Mouse (Mus musculus) hindbrain, embryonic 10.5 days (tissue): Measurements from ENCODE around the gene Tbcd. TPM values are rescaled to one million over a fixed set of nuclear protein-coding genes. Genes with fewer than 3 reads are reported as not detected.

Source experiments
- DNase-seq: peaks from one replicate; pipeline ENCODE4 v3.0.0-alpha.2; 2017; ENCODE audit warnings: low spot score
- H3K27ac ChIP-seq: fragments of 300-500 bp; sonication (generic); 2 replicates; pipeline ENCODE4 v1.5.1; 2016; ENCODE audit warnings: mild to moderate bottlenecking, moderate library complexity
- H3K27me3 ChIP-seq: fragments of 300-500 bp; sonication (generic); 2 replicates; pipeline ENCODE4 v1.6.1; 2016; ENCODE audit warnings: mild to moderate bottlenecking; ENCODE audit not compliant: poor library complexity, insufficient read depth, severe bottlenecking
- H3K36me3 ChIP-seq: fragments of 300-500 bp; sonication (generic); 2 replicates; pipeline ENCODE4 v1.6.1; 2016; ENCODE audit warnings: mild to moderate bottlenecking, moderate library complexity
- H3K4me1 ChIP-seq: fragments of 300-500 bp; sonication (generic); replicated peaks from 2 replicates; pipeline ENCODE4 v1.6.1; 2016; ENCODE audit warnings: mild to moderate bottlenecking
- H3K4me3 ChIP-seq: fragments of 300-500 bp; sonication (generic); 2 replicates; pipeline ENCODE4 v1.5.1; 2016; ENCODE audit warnings: mild to moderate bottlenecking, moderate library complexity
- H3K9me3 ChIP-seq: fragments of 300-500 bp; sonication (generic); 2 replicates; pipeline ENCODE4 v1.6.1; 2016; ENCODE audit warnings: mild to moderate bottlenecking, moderate library complexity
- WGBS: fragments of 180-500 bp; shearing (Covaris S2); methylation state at CpG from one replicate; pipeline ENCODE4 v1.1.7; 2016; 5-methylcytosine and 5-hydroxymethylcytosine counted together
- polyA plus RNA-seq: library from polyadenylated mRNA; unstranded; fragments of >200 nt; fragmentation: Nextera tagmentation; extraction: Ambion mirVana; gene quantifications from 2 replicates; pipeline ENCODE4 v1.2.1, GENCODE M21; 2016

Tbcd gene
- polyA plus RNA-seq, 1 experiment from 2014 or later, result 61.8 TPM

GRCm38 (mm10) chr11:121597254-121597653, 145.5 kb downstream of the Tbcd start:
- DNase-seq, result no peak
- H3K27me3 ChIP-seq, result no peaks in the 10 kb centered on the region
- H3K4me3 ChIP-seq, result no peak overlapping the region
- H3K9me3 ChIP-seq, result no peaks in the 10 kb centered on the region
- H3K27ac ChIP-seq, result no peak overlapping the region
- H3K4me1 ChIP-seq, result no peaks in the 10 kb centered on the region
- WGBS, result 92% methylated on average over 6 of the region's 6 CpGs
- H3K36me3 ChIP-seq, result peaks cover 83% of the 10 kb centered on the region

GRCm38 (mm10) chr11:121601422-121601821, 149.7 kb downstream of the Tbcd start:
- Histone ChIP-seq H3K27me3 (no peaks in the 10 kb centered on the region), H3K4me3 (no peak overlapping the region), H3K4me1 (no peaks in the 10 kb centered on the region), H3K27ac (no peak overlapping the region), H3K36me3 (peaks cover 86% of the 10 kb centered on the region), H3K9me3 (no peaks in the 10 kb centered on the region)
- DNase-seq, result no peak
- WGBS, result 87% methylated on average over 3 of the region's 3 CpGs

GRCm38 (mm10) chr11:121605604-121606003, 153.9 kb downstream of the Tbcd start:
- no peaks in the 10 kb centered on the region for H3K9me3 ChIP-seq
- no peaks in the 10 kb centered on the region for H3K27me3 ChIP-seq
- no peak overlapping the region for H3K4me3 ChIP-seq
- H3K27ac ChIP-seq, result no peak overlapping the region
- DNase-seq, result no peak
- WGBS, result 94% methylated on average over 6 of the region's 6 CpGs
- H3K4me1 ChIP-seq, result no peaks in the 10 kb centered on the region
- H3K36me3 ChIP-seq, result peaks cover 93% of the 10 kb centered on the region

- H3K36me3 ChIP-seq, result peaks cover 74% of the 10 kb centered on the region
- no peaks in the 10 kb centered on the region for H3K9me3 ChIP-seq
- no peak for DNase-seq
Observed at GRCm38 (mm10) chr11:121610976-121611375, 159.2 kb downstream of the Tbcd start.

GRCm38 (mm10) chr11:121615961-121616485, 164.3 kb downstream of the Tbcd start:
- Histone ChIP-seq H3K27me3 (no peaks in the 10 kb centered on the region), H3K36me3 (peaks cover 78% of the 10 kb centered on the region), H3K4me1 (no peaks in the 10 kb centered on the region), H3K27ac (no peak overlapping the region), H3K4me3 (no peak overlapping the region), H3K9me3 (no peaks in the 10 kb centered on the region)
- WGBS, result 89% methylated on average over 3 of the region's 3 CpGs
- DNase-seq, result no peak

More at GRCm38 (mm10) chr11:121610976-121611375, 159.2 kb downstream of the Tbcd start:
- H3K4me1 ChIP-seq, result no peaks in the 10 kb centered on the region
- H3K27ac ChIP-seq, result no peak overlapping the region
- H3K27me3 ChIP-seq, result no peaks in the 10 kb centered on the region
- no peak overlapping the region for H3K4me3 ChIP-seq

- H3K36me3 ChIP-seq, result peaks cover 79% of the 10 kb centered on the region
Observed at GRCm38 (mm10) chr11:121616501-121616900, 164.8 kb downstream of the Tbcd start.

GRCm38 (mm10) chr11:121617371-121617770, 165.6 kb downstream of the Tbcd start:
- Histone ChIP-seq H3K36me3 (peaks cover 85% of the 10 kb centered on the region), H3K27me3 (no peaks in the 10 kb centered on the region), H3K9me3 (no peaks in the 10 kb centered on the region), H3K27ac (no peak overlapping the region), H3K4me1 (no peaks in the 10 kb centered on the region), H3K4me3 (no peak overlapping the region)
- DNase-seq, result no peak
- WGBS, result 100% methylated on average over 1 of the region's 1 CpGs

More at GRCm38 (mm10) chr11:121616501-121616900, 164.8 kb downstream of the Tbcd start:
- no peaks in the 10 kb centered on the region for H3K27me3 ChIP-seq
- H3K4me3 ChIP-seq, result no peak overlapping the region
- DNase-seq, result no peak
- no peaks in the 10 kb centered on the region for H3K9me3 ChIP-seq
- no peak overlapping the region for H3K27ac ChIP-seq
- H3K4me1 ChIP-seq, result no peaks in the 10 kb centered on the region

- Histone ChIP-seq H3K27me3 (no peaks in the 10 kb centered on the region), H3K27ac (no peak overlapping the region), H3K4me1 (no peaks in the 10 kb centered on the region), H3K4me3 (no peak overlapping the region), H3K9me3 (no peaks in the 10 kb centered on the region), H3K36me3 (peaks cover 60% of the 10 kb centered on the region)
- WGBS, result 90% methylated on average over 4 of the region's 4 CpGs
- DNase-seq, result no peak
Observed at GRCm38 (mm10) chr11:121625007-121625406, 173.3 kb downstream of the Tbcd start.

GRCm38 (mm10) chr11:121627521-121627920, 175.8 kb downstream of the Tbcd start:
- WGBS, result 93% methylated on average over 5 of the region's 5 CpGs
- no peaks in the 10 kb centered on the region for H3K9me3 ChIP-seq
- no peak overlapping the region for H3K27ac ChIP-seq
- DNase-seq, result no peak
- H3K4me3 ChIP-seq, result no peak overlapping the region
- H3K27me3 ChIP-seq, result no peaks in the 10 kb centered on the region
- H3K4me1 ChIP-seq, result no peaks in the 10 kb centered on the region
- H3K36me3 ChIP-seq, result peaks cover 47% of the 10 kb centered on the region

- 93% methylated on average over 6 of the region's 6 CpGs for WGBS
- no peaks in the 10 kb centered on the region for H3K9me3 ChIP-seq
- no peak overlapping the region for H3K27ac ChIP-seq
- H3K27me3 ChIP-seq, result no peaks in the 10 kb centered on the region
- no peak for DNase-seq
- no peaks in the 10 kb centered on the region for H3K4me1 ChIP-seq
- no peak overlapping the region for H3K4me3 ChIP-seq
- H3K36me3 ChIP-seq, result peaks cover 28% of the 10 kb centered on the region
Observed at GRCm38 (mm10) chr11:121629529-121629928, 177.8 kb downstream of the Tbcd start.

- Histone ChIP-seq H3K9me3 (no peaks in the 10 kb centered on the region), H3K4me3 (no peak overlapping the region), H3K27ac (no peak overlapping the region), H3K27me3 (no peaks in the 10 kb centered on the region), H3K4me1 (no peaks in the 10 kb centered on the region), H3K36me3 (peaks cover 28% of the 10 kb centered on the region)
- 88% methylated on average over 4 of the region's 4 CpGs for WGBS
- DNase-seq, result no peak
Observed at GRCm38 (mm10) chr11:121630406-121630805, 178.7 kb downstream of the Tbcd start.

GRCm38 (mm10) chr11:121631410-121631809, 179.7 kb downstream of the Tbcd start:
- 94% methylated on average over 7 of the region's 7 CpGs for WGBS
- no peak for DNase-seq
- Histone ChIP-seq H3K9me3 (no peaks in the 10 kb centered on the region), H3K27me3 (no peaks in the 10 kb centered on the region), H3K4me1 (no peaks in the 10 kb centered on the region), H3K36me3 (peaks cover 28% of the 10 kb centered on the region), H3K27ac (no peak overlapping the region), H3K4me3 (no peak overlapping the region)

GRCm38 (mm10) chr11:121636646-121637045, 184.9 kb downstream of the Tbcd start:
- H3K9me3 ChIP-seq, result no peaks in the 10 kb centered on the region
- WGBS, result 94% methylated on average over 10 of the region's 10 CpGs
- H3K27me3 ChIP-seq, result no peaks in the 10 kb centered on the region
- DNase-seq, result no peak
- H3K36me3 ChIP-seq, result peaks cover 38% of the 10 kb centered on the region
- H3K27ac ChIP-seq, result no peak overlapping the region
- no peaks in the 10 kb centered on the region for H3K4me1 ChIP-seq
- no peak overlapping the region for H3K4me3 ChIP-seq
